In genomic region chr3:138532764-138533163, GRCm38 (mm10) we compare ENCODE assay signal across 26 mouse cellular contexts. TPM values are rescaled to one million over a fixed set of nuclear protein-coding genes. Genes with fewer than 3 reads are reported as not detected.
DNase-seq lines count a peak whose midpoint lies in the region; ATAC-seq and TF ChIP-seq lines count a peak whose summit lies in the region.
"Had no signal": no experiment of that assay in that cellular context is flagged by ENCODE, and none has a peak within 500 bp of the region (broad histone marks: within the 10 kb centered on the region; RNA-seq: fewer than 3 reads in every experiment).

No protein-coding gene starts in this region.

- DNase-seq in liver, postnatal 0 days = no peak
- no peak for DNase-seq in liver, embryonic 11.5 days (ENCODE audit: low spot score)
- no peak for DNase-seq in G1E (ENCODE audit: low spot score)
- DNase-seq in thymus, adult 2 months = no peak
- no peak for DNase-seq in cerebellum, postnatal 4 days (ENCODE audit: low spot score in 2 of 2)
- DNase-seq: adrenal gland, adult 2 months; adrenal gland, postnatal 14 days; cerebellum, adult 11 months; cerebellum, adult 2 months; cerebellum, adult 9-11 months; cerebellum, postnatal 25 days; forebrain, postnatal 0 days; gastrocnemius, postnatal 36 days; heart, adult 2 months; heart, postnatal 14 days; heart, postnatal 4 days had no signal

- no peak for TF ChIP-seq CTCF in liver, postnatal 0 days (IDR thresholded peaks at IDR 0.05; ENCODE audit: low read depth)
- no peak for TF ChIP-seq CTCF in G1E (IDR thresholded peaks at IDR 0.05; ENCODE audit: low read depth, low read length)
- TF ChIP-seq CTCF in thymus, adult 2 months (IDR thresholded peaks at IDR 0.05; ENCODE audit: borderline replicate concordance, control insufficient read depth, extremely low read depth, insufficient read depth, low read length, poor library complexity) = no peak

- no peak for TF ChIP-seq EP300 in liver, postnatal 0 days (IDR thresholded peaks at IDR 0.05; ENCODE audit: low read depth)

- H3K36me3 ChIP-seq in liver, postnatal 0 days (replicated peaks; ENCODE audit: insufficient read depth, low read length) = 0 out of 2 replicates have a peak, but pooled peaks cover 2% of the 10 kb centered on the region
- no peaks in the 10 kb centered on the region for H3K36me3 ChIP-seq in liver, embryonic 11.5 days (ENCODE audit: control insufficient read depth, insufficient read depth, low read length)
- H3K36me3 ChIP-seq in G1E (replicated peaks) = peaks cover 29% of the 10 kb centered on the region
- no peaks in the 10 kb centered on the region for H3K36me3 ChIP-seq in thymus, adult 2 months (ENCODE audit: control insufficient read depth, insufficient read depth, low read length)

- H3K4me1 ChIP-seq in liver, postnatal 0 days (ENCODE audit: insufficient read depth) = peaks cover 44% of the 10 kb centered on the region
- H3K4me1 ChIP-seq in liver, embryonic 11.5 days (replicated peaks; ENCODE audit: control insufficient read depth, insufficient read depth, low read length) = peaks cover 49% of the 10 kb centered on the region
- peaks cover 61% of the 10 kb centered on the region for H3K4me1 ChIP-seq in G1E (ENCODE audit: insufficient read depth, low read depth, low read length)
- no peaks in the 10 kb centered on the region; the same call in none of the 2 replicates for H3K4me1 ChIP-seq in thymus, adult 2 months (replicated peaks; ENCODE audit: control insufficient read depth, insufficient read depth, low read length)

- ATAC-seq in liver, postnatal 0 days = no peak
- ATAC-seq in liver, embryonic 11.5 days (replicated peaks; ENCODE audit: low FRiP score) = no peak
- no peak for ATAC-seq in G1E (ENCODE audit: extremely low read depth, insufficient number of reproducible peaks, low FRiP score, poor library complexity, severe bottlenecking)
- 0 out of 2 replicates have a peak, but pooled peaks have one; percentile 9 for ATAC-seq in common myeloid progenitor, adult 5-6 weeks (replicated peaks; ENCODE audit: low read depth, poor library complexity, severe bottlenecking)
- ATAC-seq: CD4-positive, CD25-positive, alpha-beta regulatory T cell, adult 4 months; forebrain, embryonic 14.5 days; forebrain, postnatal 0 days; hindbrain, postnatal 0 days; inflammation-experienced regulatory T-cells, adult 6 months; intestine, embryonic 16.5 days had no signal

- no peaks in the 10 kb centered on the region for H3K9me3 ChIP-seq in liver, postnatal 0 days (ENCODE audit: low read length)
- no peaks in the 10 kb centered on the region for H3K9me3 ChIP-seq in liver, embryonic 11.5 days (ENCODE audit: control insufficient read depth, low read length)
- no peaks in the 10 kb centered on the region for H3K9me3 ChIP-seq in G1E (replicated peaks)
- H3K9me3 ChIP-seq: embryonic facial prominence, embryonic 13.5 days; heart, embryonic 10.5 days; heart, embryonic 13.5 days had no signal

- no peak overlapping the region for H3K4me2 ChIP-seq in liver, postnatal 0 days (ENCODE audit: low read depth, low read length)
- no peak overlapping the region for H3K4me2 ChIP-seq in liver, embryonic 11.5 days
- H3K4me2 ChIP-seq: embryonic facial prominence, embryonic 13.5 days; heart, embryonic 13.5 days; hindbrain, embryonic 14.5 days had no signal

- no peak overlapping the region for H3K4me3 ChIP-seq in liver, postnatal 0 days (ENCODE audit: low read depth, low read length)
- H3K4me3 ChIP-seq in liver, embryonic 11.5 days (ENCODE audit: low read depth, low read length) = no peak overlapping the region
- H3K4me3 ChIP-seq in G1E (ENCODE audit: low read depth, low read length) = peak overlapping the region; percentile 35; the same call in 1 of the 2 replicates
- no peak overlapping the region for H3K4me3 ChIP-seq in thymus, adult 2 months (ENCODE audit: control insufficient read depth, insufficient read depth, low read length)
- H3K4me3 ChIP-seq: embryonic facial prominence, embryonic 13.5 days; heart, adult 2 months; heart, embryonic 10.5 days; heart, embryonic 13.5 days had no signal

- H3K27ac ChIP-seq in liver, postnatal 0 days (ENCODE audit: low read depth) = 0 out of 2 replicates have a peak overlapping the region, but pooled peaks have one; percentile 12
- no peak overlapping the region for H3K27ac ChIP-seq in liver, embryonic 11.5 days (ENCODE audit: low read depth, low read length)
- H3K27ac ChIP-seq in thymus, adult 2 months (ENCODE audit: control insufficient read depth, insufficient read depth, low read length) = no peak overlapping the region
- H3K27ac ChIP-seq: embryonic facial prominence, embryonic 13.5 days; heart, adult 2 months; heart, embryonic 10.5 days; heart, embryonic 13.5 days; hindbrain, embryonic 14.5 days; hindbrain, postnatal 0 days had no signal

- 37% methylated on average over 2 of the region's 2 CpGs for WGBS in liver, postnatal 0 days (ENCODE audit: insufficient replicate concordance)
- WGBS in liver, embryonic 11.5 days = 38% methylated on average over 2 of the region's 2 CpGs
- WGBS in thymus, adult 2 months = 52% methylated on average over 2 of the region's 2 CpGs

- TF ChIP-seq POLR2A in thymus, adult 2 months (IDR thresholded peaks at IDR 0.05; ENCODE audit: control insufficient read depth, extremely low read depth, insufficient read depth, low read length, poor library complexity) = no peak

- H3K9ac ChIP-seq in liver, postnatal 0 days (replicated peaks) = no peak overlapping the region
- no peak overlapping the region for H3K9ac ChIP-seq in liver, embryonic 11.5 days (ENCODE audit: low read depth, low read length)
- H3K9ac ChIP-seq: embryonic facial prominence, embryonic 13.5 days; forebrain, postnatal 0 days; heart, embryonic 13.5 days; hindbrain, embryonic 14.5 days had no signal

- H3K27me3 ChIP-seq in liver, postnatal 0 days (ENCODE audit: insufficient read depth, low read length) = no peaks in the 10 kb centered on the region
- no peaks in the 10 kb centered on the region for H3K27me3 ChIP-seq in liver, embryonic 11.5 days (replicated peaks; ENCODE audit: control insufficient read depth, insufficient read depth, low read length)
- no peaks in the 10 kb centered on the region for H3K27me3 ChIP-seq in G1E (ENCODE audit: insufficient read depth, low read length)
- no peaks in the 10 kb centered on the region for H3K27me3 ChIP-seq in thymus, adult 2 months (ENCODE audit: control insufficient read depth, insufficient read depth, low read length)
- H3K27me3 ChIP-seq: embryonic facial prominence, embryonic 13.5 days; heart, embryonic 13.5 days had no signal

RNA-seq across cellular contexts. Expression of gene Eif4e, which starts 6.8 kb away (rescaled TPM):
- 93.7 and 98.3 TPM in 2 replicates for polyA plus RNA-seq in liver, postnatal 0 days (2015; fragmentation: Nextera tagmentation; extraction: Ambion mirVana)
- polyA plus RNA-seq in liver, embryonic 11.5 days (2014; fragmentation: Nextera tagmentation; extraction: Ambion mirVana) = 442 and 454 TPM in 2 replicates
- total RNA-seq in G1E (2014; fragmentation: Nextera tagmentation) (584 and 634 TPM in 2 replicates), G1E (2017) (173 and 248 TPM in 2 replicates)
- 13.2 and 21.2 TPM in 2 replicates for polyA plus RNA-seq in G1E (2012)
- total RNA-seq in common myeloid progenitor, adult 5-6 weeks (2017) = 197 and 200 TPM in 2 replicates
- 20.1 and 25.1 TPM in 2 replicates for polyA plus RNA-seq in thymus, adult 2 months (2012; rRNA removed)

RNA-seq across cellular contexts. Expression of gene Metap1, which starts 43.4 kb away (rescaled TPM):
- polyA plus RNA-seq in liver, postnatal 0 days (2015; fragmentation: Nextera tagmentation; extraction: Ambion mirVana) = 17.3 and 17.4 TPM in 2 replicates
- polyA plus RNA-seq in liver, embryonic 11.5 days (2014; fragmentation: Nextera tagmentation; extraction: Ambion mirVana) = 51.8 and 54.1 TPM in 2 replicates
- total RNA-seq in G1E (2014; fragmentation: Nextera tagmentation) (61.8 and 67.3 TPM in 2 replicates), G1E (2017) (63.0 and 66.3 TPM in 2 replicates)
- polyA plus RNA-seq in G1E (2012) = 24.3 and 29.3 TPM in 2 replicates
- total RNA-seq in common myeloid progenitor, adult 5-6 weeks (2017) = 48.5 and 61.1 TPM in 2 replicates
- 18.6 and 23.1 TPM in 2 replicates for polyA plus RNA-seq in thymus, adult 2 months (2012; rRNA removed)
